Mouse (Mus musculus): ENCODE measurements around the gene Kcp. TPM values are rescaled to one million over a fixed set of nuclear protein-coding genes. Genes with fewer than 3 reads are reported as not detected.
A peak's percentile ranks its signal among the peaks of the same experiment; 100 is the strongest.

Kcp gene
- 0.35 TPM in 1 of 2 replicates, not detected in the other for polyA plus RNA-seq (2012; ENCODE audit: insufficient read depth, low replicate concordance)

DNA sequence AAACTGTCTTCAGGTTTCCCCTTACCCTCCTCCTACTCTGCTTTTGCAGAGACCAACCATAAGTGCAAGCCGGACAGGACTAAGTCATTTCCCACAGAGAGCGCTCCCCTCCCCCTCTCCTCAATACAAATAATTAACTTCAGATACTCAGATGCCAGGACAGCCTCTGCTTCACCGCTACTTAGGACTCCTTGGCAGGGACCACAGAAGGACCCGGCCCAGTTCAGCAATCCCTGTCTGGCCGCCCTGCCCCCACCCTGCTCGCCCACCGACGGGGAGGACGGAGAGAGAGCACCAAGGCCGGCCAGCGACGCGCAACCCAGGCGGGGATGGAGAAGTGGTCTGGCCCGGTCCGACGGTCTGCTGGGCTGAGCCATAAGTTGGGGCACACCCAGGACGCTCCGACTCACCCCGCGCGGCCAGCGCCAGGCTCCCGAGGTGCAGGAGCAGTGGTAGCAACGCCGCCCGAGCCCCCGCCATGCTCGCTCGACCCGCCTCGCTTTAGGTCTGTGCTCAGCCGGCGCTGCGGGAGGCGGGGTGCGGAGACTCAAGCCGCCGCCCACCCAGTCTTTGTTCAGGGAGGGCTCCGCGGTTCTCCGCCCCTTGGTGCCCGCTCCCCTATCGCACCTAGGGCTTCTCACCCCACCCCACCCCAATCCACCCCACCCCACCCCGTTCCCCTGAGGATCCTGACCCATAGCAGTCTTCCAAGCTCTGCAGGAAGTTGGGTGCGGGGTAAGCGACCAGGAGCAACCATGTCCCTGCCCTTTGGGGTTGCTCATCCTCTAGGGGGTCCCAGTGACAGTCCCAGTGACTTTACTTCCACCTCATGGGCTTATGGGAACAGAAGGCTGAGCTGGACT is at the start of gene Kcp:
Kcp (minus strand) TSS at position 506 of the 863 bp plus-strand sequence.
- H3K27me3 ChIP-seq (replicated peaks) = peaks cover 84% of the 10 kb centered on the region
- H3K4me3 ChIP-seq (replicated peaks) = peak within 1 kb of the TSS; percentile 87
- no peak for TF ChIP-seq GATA1 (IDR thresholded peaks at IDR 0.05; ENCODE audit: borderline replicate concordance, low read length)
- no peak for TF ChIP-seq FLI1 (IDR thresholded peaks at IDR 0.05; ENCODE audit: low read length)
- no peaks in the 10 kb centered on the region for H3K36me3 ChIP-seq (replicated peaks; ENCODE audit: low read length)
- peaks cover 34% of the 10 kb centered on the region for H3K4me1 ChIP-seq
- H3K9me3 ChIP-seq = peaks cover 6% of the 10 kb centered on the region; the same call in 1 of the 2 replicates

GRCm38 (mm10) chr6:29557112-29557511 is 49.4 kb upstream of the Kcp start:
- H3K9me3 ChIP-seq = no peaks in the 10 kb centered on the region
- H3K4me1 ChIP-seq = no peaks in the 10 kb centered on the region; the same call in 1 of the 2 replicates
- H3K4me3 ChIP-seq (replicated peaks) = no peak overlapping the region
- TF ChIP-seq FLI1 (IDR thresholded peaks at IDR 0.05; ENCODE audit: low read length) = no peak
- no peaks in the 10 kb centered on the region for H3K27me3 ChIP-seq (replicated peaks)
- H3K36me3 ChIP-seq (replicated peaks; ENCODE audit: low read length) = peaks cover 100% of the 10 kb centered on the region

DNA sequence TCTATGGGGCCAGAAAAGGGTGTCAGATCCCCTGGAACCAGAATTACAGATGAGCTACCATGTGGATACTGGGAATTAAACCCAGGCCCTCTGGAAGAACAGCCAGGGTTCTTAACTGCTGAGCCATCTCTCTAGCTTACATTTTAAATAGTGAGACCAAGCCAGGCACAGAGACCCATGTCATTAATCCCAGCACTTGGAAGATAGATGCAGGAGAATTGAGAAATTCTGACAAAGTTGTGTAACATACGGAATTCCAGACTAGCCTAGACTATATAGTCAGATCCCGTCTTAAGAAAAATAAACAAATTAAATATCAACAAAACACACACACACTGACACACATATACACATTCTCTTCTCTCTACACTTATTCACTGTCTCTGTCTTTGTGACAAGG is 44.8 kb upstream of the Kcp start:
- H3K4me3 ChIP-seq (replicated peaks) = no peak overlapping the region

DNA sequence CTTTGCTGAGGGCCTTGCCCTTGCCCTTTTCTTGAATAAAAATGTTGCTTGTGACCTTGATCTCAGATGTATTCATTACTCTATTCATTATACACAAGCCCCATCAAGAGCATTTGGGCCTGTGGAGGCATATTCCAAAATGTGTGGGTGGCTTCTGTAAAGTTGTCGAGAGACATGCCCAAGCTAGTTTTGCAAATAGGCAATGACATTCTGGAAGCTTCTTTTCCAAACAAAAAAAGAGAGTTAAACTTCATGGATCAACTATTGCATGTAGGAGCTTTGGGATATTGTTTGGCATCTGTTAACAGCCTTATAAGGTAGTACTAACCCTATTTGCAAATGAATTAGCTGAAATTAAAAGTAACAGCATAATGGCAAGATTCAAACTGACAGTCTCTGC is 40.3 kb upstream of the Kcp start:
- no peak overlapping the region for H3K4me3 ChIP-seq (replicated peaks)
- H3K36me3 ChIP-seq (replicated peaks; ENCODE audit: low read length) = peaks cover 98% of the 10 kb centered on the region
- TF ChIP-seq GATA1 (IDR thresholded peaks at IDR 0.05; ENCODE audit: borderline replicate concordance, low read length) = no peak
- TF ChIP-seq FLI1 (IDR thresholded peaks at IDR 0.05; ENCODE audit: low read length) = no peak
- peaks cover 9% of the 10 kb centered on the region for H3K9me3 ChIP-seq
- no peaks in the 10 kb centered on the region for H3K27me3 ChIP-seq (replicated peaks)
- peaks cover 21% of the 10 kb centered on the region for H3K4me1 ChIP-seq

More for the DNA sequence above, 44.8 kb upstream of the Kcp start:
- peaks cover 21% of the 10 kb centered on the region for H3K4me1 ChIP-seq
- no peaks in the 10 kb centered on the region for H3K9me3 ChIP-seq
- TF ChIP-seq FLI1 (IDR thresholded peaks at IDR 0.05; ENCODE audit: low read length) (no peak), GATA1 (IDR thresholded peaks at IDR 0.05; ENCODE audit: borderline replicate concordance, low read length) (no peak)
- H3K36me3 ChIP-seq (replicated peaks; ENCODE audit: low read length) = peaks cover 98% of the 10 kb centered on the region
- no peaks in the 10 kb centered on the region for H3K27me3 ChIP-seq (replicated peaks)

DNA sequence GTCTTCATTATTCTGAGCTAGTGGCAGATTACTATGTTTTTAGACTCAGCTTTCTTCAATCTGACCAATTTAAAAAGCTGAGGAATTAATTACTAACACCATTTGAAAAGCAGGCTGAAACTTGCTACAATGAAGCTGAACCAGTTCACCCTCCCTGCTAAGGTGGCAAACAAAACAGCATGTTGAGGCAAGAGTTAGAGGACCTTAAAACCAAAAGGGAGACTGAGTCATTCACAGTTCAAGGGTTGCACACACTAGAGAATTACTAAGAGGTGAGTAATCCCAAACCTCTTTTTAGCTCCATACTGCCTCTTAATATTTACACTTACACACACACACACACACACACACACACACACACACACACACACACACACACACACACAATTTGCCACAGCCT is 39.8 kb upstream of the Kcp start:
- Histone ChIP-seq H3K4me3 (replicated peaks) (no peak overlapping the region), H3K4me1 (peaks cover 21% of the 10 kb centered on the region), H3K9me3 (peaks cover 9% of the 10 kb centered on the region), H3K27me3 (replicated peaks) (no peaks in the 10 kb centered on the region), H3K36me3 (replicated peaks; ENCODE audit: low read length) (peaks cover 98% of the 10 kb centered on the region)
- TF ChIP-seq GATA1 (IDR thresholded peaks at IDR 0.05; ENCODE audit: borderline replicate concordance, low read length) (no peak), FLI1 (IDR thresholded peaks at IDR 0.05; ENCODE audit: low read length) (no peak)

DNA sequence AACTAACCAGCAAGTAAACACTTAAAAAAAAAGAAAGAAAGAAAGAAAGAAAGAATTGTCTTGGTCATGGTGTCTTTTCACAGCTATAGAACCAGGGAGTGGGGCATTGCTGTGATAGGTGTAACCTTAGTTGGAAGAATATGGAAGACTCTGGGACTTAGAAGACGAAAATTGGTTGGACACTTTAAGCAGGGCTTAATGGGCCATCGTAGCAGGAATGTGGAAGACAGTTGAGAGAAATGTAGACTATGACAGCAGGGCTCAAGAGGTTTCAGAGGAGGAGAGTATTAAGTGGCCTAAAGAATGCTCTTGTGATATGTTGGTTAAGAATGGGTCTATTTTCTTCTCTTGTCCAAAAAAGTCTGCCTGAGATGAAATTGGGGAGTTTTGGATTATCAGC is 37.9 kb upstream of the Kcp start:
- H3K36me3 ChIP-seq (replicated peaks; ENCODE audit: low read length) = peaks cover 96% of the 10 kb centered on the region

DNA sequence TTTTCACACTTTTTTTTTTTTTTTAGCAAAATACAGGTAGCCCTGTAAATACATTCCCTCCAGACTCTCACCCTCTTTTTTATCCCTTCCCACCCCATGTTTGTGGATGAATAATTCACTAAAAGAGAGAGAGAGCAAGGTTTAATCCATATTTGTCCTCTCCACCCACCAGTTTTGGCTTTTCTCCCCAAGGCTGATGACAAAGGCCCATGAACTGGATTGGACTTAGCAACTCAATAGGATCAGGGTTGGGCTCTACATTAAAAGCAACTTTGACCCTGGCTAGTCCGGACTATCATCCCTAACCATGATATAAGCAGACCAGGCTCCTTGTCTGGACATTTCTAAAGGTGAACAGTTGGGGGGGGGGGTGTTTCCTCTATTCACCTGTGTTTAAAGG is 33.2 kb upstream of the Kcp start:
- Histone ChIP-seq H3K36me3 (replicated peaks; ENCODE audit: low read length) (peaks cover 88% of the 10 kb centered on the region), H3K27me3 (replicated peaks) (no peaks in the 10 kb centered on the region), H3K4me3 (replicated peaks) (no peak overlapping the region), H3K4me1 (peaks cover 5% of the 10 kb centered on the region; the same call in 1 of the 2 replicates), H3K9me3 (peaks cover 9% of the 10 kb centered on the region)
- TF ChIP-seq GATA1 (IDR thresholded peaks at IDR 0.05; ENCODE audit: borderline replicate concordance, low read length) (no peak), FLI1 (IDR thresholded peaks at IDR 0.05; ENCODE audit: low read length) (no peak)

More for the DNA sequence above, 37.9 kb upstream of the Kcp start:
- TF ChIP-seq FLI1 (IDR thresholded peaks at IDR 0.05; ENCODE audit: low read length) (no peak), GATA1 (IDR thresholded peaks at IDR 0.05; ENCODE audit: borderline replicate concordance, low read length) (no peak)
- H3K4me3 ChIP-seq (replicated peaks) = no peak overlapping the region
- H3K9me3 ChIP-seq = peaks cover 9% of the 10 kb centered on the region
- no peaks in the 10 kb centered on the region for H3K27me3 ChIP-seq (replicated peaks)
- H3K4me1 ChIP-seq = peaks cover 10% of the 10 kb centered on the region

GRCm38 (mm10) chr6:29540223-29540622 is 32.5 kb upstream of the Kcp start:
- H3K4me3 ChIP-seq (replicated peaks) = no peak overlapping the region
- H3K4me1 ChIP-seq = peaks cover 5% of the 10 kb centered on the region; the same call in 1 of the 2 replicates
- H3K9me3 ChIP-seq = peaks cover 4% of the 10 kb centered on the region
- no peaks in the 10 kb centered on the region for H3K27me3 ChIP-seq (replicated peaks)
- no peak for TF ChIP-seq GATA1 (IDR thresholded peaks at IDR 0.05; ENCODE audit: borderline replicate concordance, low read length)
- TF ChIP-seq FLI1 (IDR thresholded peaks at IDR 0.05; ENCODE audit: low read length) = no peak
- peaks cover 88% of the 10 kb centered on the region for H3K36me3 ChIP-seq (replicated peaks; ENCODE audit: low read length)

DNA sequence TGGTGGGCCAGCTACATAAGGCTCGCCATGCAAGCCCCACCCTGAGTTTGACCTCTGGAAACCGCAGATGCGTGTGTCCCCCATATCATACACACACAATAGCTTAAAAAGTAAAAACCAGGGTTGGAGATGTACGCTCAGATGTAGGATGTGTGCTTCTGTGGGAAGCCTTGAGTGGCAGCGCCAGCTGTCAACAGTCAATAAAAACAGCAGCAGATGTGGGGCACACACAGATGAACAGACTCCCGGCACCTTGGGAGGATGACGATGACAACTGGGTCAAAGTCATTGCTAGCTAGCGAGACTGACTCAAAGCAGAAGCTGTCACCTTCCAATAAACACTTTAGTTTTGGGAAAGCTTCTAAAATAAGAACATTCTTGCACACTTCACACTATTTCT is 31.8 kb upstream of the Kcp start:
- Histone ChIP-seq H3K36me3 (replicated peaks; ENCODE audit: low read length) (peaks cover 88% of the 10 kb centered on the region), H3K9me3 (no peaks in the 10 kb centered on the region), H3K4me1 (peaks cover 11% of the 10 kb centered on the region), H3K4me3 (replicated peaks) (no peak overlapping the region), H3K27me3 (replicated peaks) (no peaks in the 10 kb centered on the region)
- TF ChIP-seq FLI1 (IDR thresholded peaks at IDR 0.05; ENCODE audit: low read length) = no peak
- no peak for TF ChIP-seq GATA1 (IDR thresholded peaks at IDR 0.05; ENCODE audit: borderline replicate concordance, low read length)

DNA sequence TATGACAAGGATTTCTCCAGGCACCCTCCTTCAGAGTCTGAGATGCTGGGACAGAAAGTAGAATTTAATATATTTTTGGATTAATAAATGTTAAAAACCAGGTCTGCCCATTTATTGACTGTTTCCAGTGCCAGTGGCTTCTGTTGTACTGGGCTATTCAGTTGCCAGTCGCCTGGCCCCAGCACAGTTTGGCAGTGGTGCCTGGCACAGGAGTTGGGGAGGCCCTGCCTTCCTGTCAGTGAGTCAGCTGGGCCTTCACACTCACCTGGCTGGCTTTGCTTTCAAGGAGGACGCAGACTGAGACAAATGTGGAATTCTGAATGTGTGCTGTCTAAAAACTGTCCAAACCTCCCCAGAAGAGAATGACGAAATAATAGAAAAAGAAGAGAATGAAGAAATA is 29.5 kb upstream of the Kcp start:
- Histone ChIP-seq H3K36me3 (replicated peaks; ENCODE audit: low read length) (peaks cover 72% of the 10 kb centered on the region), H3K4me3 (replicated peaks) (no peak overlapping the region), H3K4me1 (peaks cover 19% of the 10 kb centered on the region), H3K27me3 (replicated peaks) (no peaks in the 10 kb centered on the region), H3K9me3 (no peaks in the 10 kb centered on the region)
- TF ChIP-seq GATA1 (IDR thresholded peaks at IDR 0.05; ENCODE audit: borderline replicate concordance, low read length) (no peak), FLI1 (IDR thresholded peaks at IDR 0.05; ENCODE audit: low read length) (no peak)
